Mouse (Mus musculus): ENCODE data around the gene Fkbpl.
A peak's percentile ranks its signal among the peaks of the same experiment; 100 is the strongest.

The Fkbpl gene

GRCm38 (mm10) chr17:34648141-34648890 lies 3.8 kb downstream of the Fkbpl start:
- DNase-seq, result peak; percentile 59

GRCm38 (mm10) chr17:34649106-34649864 lies 4.7 kb downstream of the Fkbpl start:
- DNase-seq, result peak; percentile 43

GRCm38 (mm10) chr17:34650781-34651180 lies 6.2 kb downstream of the Fkbpl start:
- peak; percentile 33 for DNase-seq

- DNase-seq, result peak; percentile 42
These were observed 7.1 kb downstream of the Fkbpl start for GRCm38 (mm10) chr17:34651507-34652221.

GRCm38 (mm10) chr17:34652546-34652945 lies 8.0 kb downstream of the Fkbpl start:
- DNase-seq, result no peak

GRCm38 (mm10) chr17:34652985-34653384 lies 8.4 kb downstream of the Fkbpl start:
- peak; percentile 19 for DNase-seq

- peak; percentile 63 for DNase-seq
These were observed 9.3 kb downstream of the Fkbpl start for GRCm38 (mm10) chr17:34653746-34654285.

- DNase-seq, result peak; percentile 45
These were observed 9.8 kb downstream of the Fkbpl start for GRCm38 (mm10) chr17:34654392-34654791.

- peak; percentile 39 for DNase-seq
These were observed 10.6 kb downstream of the Fkbpl start for GRCm38 (mm10) chr17:34655160-34655559.

GRCm38 (mm10) chr17:34655581-34655991 lies 11.0 kb downstream of the Fkbpl start:
- peak; percentile 49 for DNase-seq

GRCm38 (mm10) chr17:34656666-34657065 lies 12.1 kb downstream of the Fkbpl start:
- peak; percentile 8 for DNase-seq

- DNase-seq, result no peak
These were observed 12.7 kb downstream of the Fkbpl start for GRCm38 (mm10) chr17:34657271-34657670.

GRCm38 (mm10) chr17:34658145-34658544 lies 13.6 kb downstream of the Fkbpl start:
- no peak for DNase-seq

- no peak for DNase-seq
These were observed 14.0 kb downstream of the Fkbpl start for GRCm38 (mm10) chr17:34658591-34658990.

- DNase-seq, result no peak
These were observed 14.8 kb downstream of the Fkbpl start for GRCm38 (mm10) chr17:34659181-34659896.

GRCm38 (mm10) chr17:34659897-34660214 lies 15.3 kb downstream of the Fkbpl start:
- no peak for DNase-seq

GRCm38 (mm10) chr17:34660259-34660820 lies 15.8 kb downstream of the Fkbpl start:
- no peak for DNase-seq

GRCm38 (mm10) chr17:34661121-34661591 lies 16.6 kb downstream of the Fkbpl start:
- DNase-seq, result no peak

GRCm38 (mm10) chr17:34662468-34662867 lies 17.9 kb downstream of the Fkbpl start:
- DNase-seq, result no peak

- DNase-seq, result no peak
These were observed 18.4 kb downstream of the Fkbpl start for GRCm38 (mm10) chr17:34662978-34663377.

GRCm38 (mm10) chr17:34663558-34663957 lies 19.0 kb downstream of the Fkbpl start:
- DNase-seq, result no peak

GRCm38 (mm10) chr17:34664472-34664871 lies 19.9 kb downstream of the Fkbpl start:
- DNase-seq, result no peak
